In genomic region chr2:133381054-133381453, GRCm38 (mm10) we compare ENCODE assay signal across 7 mouse cellular contexts.
A peak's percentile ranks its signal among the peaks of the same experiment; 100 is the strongest.
DNase-seq lines count a peak whose midpoint lies in the region.

No protein-coding gene starts in this region.

- intact Hi-C loops in heart, postnatal 10 days (cut with DNase I): loop anchor here (5.0 kb wide), 1 partner anchor 171 kb away; the partner anchor contains the start of gene Bmp2
- intact Hi-C loops in left cerebral cortex, postnatal 14 days (cut with DNase I): no loop called here

- DNase-seq in ovary, adult 18-20 months (ENCODE audit: low spot score): peak; percentile 2
- DNase-seq in ovary, postnatal 10 days (ENCODE audit: low spot score): no peak
- DNase-seq in c-Kit-positive CD71-negative TER-119-negative erythroid progenitor cells, embryonic 14.5 days (ENCODE audit: low read depth): peak; percentile 8
- peak; percentile 49 to 67 for DNase-seq in heart, postnatal 10 days
- DNase-seq in left cerebral cortex, postnatal 14 days (ENCODE audit: low spot score in 2 of 2): peak; percentile 42 to 64
- peak; percentile 38 for DNase-seq in retina, embryonic 14.5 days (ENCODE audit: low spot score)
- no peak for DNase-seq in thymus, adult 18-20 months

Comparison
In these comparisons a context has a peak if more than half of its experiments do, and no peak if none do; other contexts are left out.
1. DNase-seq: peak in ovary, adult 18-20 months (single experiment), c-Kit-positive CD71-negative TER-119-negative erythroid progenitor cells, embryonic 14.5 days (single experiment), heart, postnatal 10 days (2 of 2), left cerebral cortex, postnatal 14 days (2 of 2) and retina, embryonic 14.5 days (single experiment); none in ovary, postnatal 10 days (single experiment) and thymus, adult 18-20 months (0 of 2).